Mouse (Mus musculus): ENCODE data around the gene Tnfsf13b.

DNA sequence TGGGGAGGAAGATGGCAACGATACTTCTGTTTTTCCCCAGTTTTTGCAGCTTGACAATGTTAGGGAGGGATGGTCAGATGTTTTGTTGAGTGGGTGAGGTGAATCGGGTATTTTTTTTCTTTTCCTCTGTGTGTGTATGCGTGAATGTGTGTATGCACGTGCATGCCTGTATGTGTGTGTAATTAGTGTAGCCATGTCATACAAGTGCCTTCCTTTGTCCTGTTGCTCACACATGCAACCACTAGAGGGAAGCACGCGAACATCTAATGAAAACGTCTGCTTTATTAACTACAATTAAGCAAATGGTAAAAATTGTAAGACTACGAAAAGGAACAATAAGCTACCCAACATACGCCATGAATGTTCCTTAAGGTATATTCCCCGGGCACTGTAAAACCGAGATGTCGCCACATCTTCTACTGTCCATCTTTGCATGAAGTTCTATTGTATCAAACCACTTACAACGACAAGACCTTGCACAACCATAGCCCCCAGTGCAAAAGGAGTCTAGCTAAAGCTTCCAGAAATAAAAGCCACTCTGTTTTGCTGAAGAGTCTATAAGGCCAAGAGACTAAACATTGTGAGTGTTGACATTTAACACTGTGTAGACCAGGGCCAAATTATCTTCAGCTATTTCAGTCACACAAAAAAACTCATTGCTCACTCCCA lies 37.7 kb downstream of the Tnfsf13b start:
- TF ChIP-seq CTCF (conservative IDR thresholded peaks at IDR 0.05; ENCODE audit: low read length) (peak; percentile 48), POU5F1 (IDR thresholded peaks at IDR 0.05; ENCODE audit: borderline replicate concordance, low read length) (no peak)

All from E14TG2a.4 (cell line).